Mouse (Mus musculus) stomach, embryonic 16.5 days (tissue): ENCODE results near the gene Pml. TPM values are rescaled to one million over a fixed set of nuclear protein-coding genes. Genes with fewer than 3 reads are reported as not detected.
A peak's percentile ranks its signal among the peaks of the same experiment; 100 is the strongest.

ENCODE experiments used
- ATAC-seq: fragments of 200-750 bp; cut with Nextera tagmentation; 2 replicates; pipeline ENCODE4 v1.8.0; 2017; ENCODE audit warnings: moderate number of reproducible peaks, moderate TSS enrichment; ENCODE audit not compliant: insufficient read depth, low FRiP score
- H3K27ac ChIP-seq: fragments of 300-500 bp; sonication (generic); 2 replicates; pipeline ENCODE4 v1.5.1; 2014; ENCODE audit warnings: low read length
- H3K27me3 ChIP-seq: fragments of 300-500 bp; sonication (generic); 2 replicates; pipeline ENCODE4 v1.6.1; 2014; ENCODE audit warnings: low read length, control low read depth, mixed read lengths; ENCODE audit not compliant: control insufficient read depth, insufficient read depth
- H3K36me3 ChIP-seq: fragments of 300-500 bp; sonication (generic); 2 replicates; pipeline ENCODE4 v1.6.1; 2014; ENCODE audit warnings: low read length; ENCODE audit not compliant: control insufficient read depth, insufficient read depth
- H3K4me1 ChIP-seq: fragments of 300-500 bp; sonication (generic); 2 replicates; pipeline ENCODE4 v1.6.1; 2014; ENCODE audit warnings: low read length, control low read depth, mixed read lengths; ENCODE audit not compliant: control insufficient read depth, insufficient read depth
- H3K4me2 ChIP-seq: fragments of 300-500 bp; sonication (generic); 2 replicates; pipeline ENCODE4 v1.6.1; 2014; ENCODE audit warnings: low read depth, low read length, mixed read lengths
- H3K4me3 ChIP-seq: fragments of 300-500 bp; sonication (generic); replicated peaks from 2 replicates; pipeline ENCODE4 v1.5.1; 2014; ENCODE audit warnings: mild to moderate bottlenecking, low read length
- H3K9ac ChIP-seq: fragments of 300-500 bp; sonication (generic); 2 replicates; pipeline ENCODE4 v1.6.1; 2014; ENCODE audit warnings: low read length
- H3K9me3 ChIP-seq: fragments of 300-500 bp; sonication (generic); replicated peaks from 2 replicates; pipeline ENCODE4 v1.6.1; 2016; ENCODE audit warnings: low read length, control low read depth; ENCODE audit not compliant: control insufficient read depth
- WGBS: fragments of 180-500 bp; shearing (Covaris S2); extraction: QIAGEN DNeasy Blood & Tissue Kit; methylation state at CpG from one replicate; pipeline ENCODE4 v1.1.7; 2014; 5-methylcytosine and 5-hydroxymethylcytosine counted together
- polyA plus RNA-seq: library from polyadenylated mRNA; unstranded; fragments of >200 nt; fragmentation: Nextera tagmentation; extraction: Ambion mirVana; gene quantifications from 2 replicates; pipeline ENCODE4 v1.2.1, GENCODE M21; 2015

Pml gene
- polyA plus RNA-seq, 1 experiment from 2014 or later = 17.9 TPM

DNA sequence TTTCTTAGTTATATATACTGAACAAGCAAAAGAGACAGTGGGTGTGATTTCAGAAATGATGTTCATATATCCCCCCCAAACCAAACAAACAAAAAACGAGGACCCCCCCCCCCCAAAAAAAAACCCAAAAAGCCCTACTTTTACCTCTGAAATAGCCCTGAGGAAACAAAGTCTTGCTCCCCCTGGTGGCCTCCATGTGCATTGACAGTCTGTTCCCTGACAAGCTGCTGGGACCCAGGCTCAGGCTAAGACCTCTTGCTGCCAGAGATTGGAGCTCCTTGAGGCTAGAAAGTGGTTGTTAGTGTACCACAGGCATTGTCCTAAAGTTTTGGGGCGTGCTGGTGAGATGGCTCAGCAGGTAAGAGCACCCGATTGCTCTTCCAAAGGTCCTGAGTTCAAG is 32.0 kb upstream of the Pml start:
- Histone ChIP-seq H3K36me3 (no peaks in the 10 kb centered on the region), H3K9me3 (no peaks in the 10 kb centered on the region), H3K4me3 (no peak overlapping the region), H3K27me3 (no peaks in the 10 kb centered on the region), H3K4me1 (peaks cover 3% of the 10 kb centered on the region; the same call in 1 of the 2 replicates), H3K27ac (no peak overlapping the region), H3K9ac (no peak overlapping the region), H3K4me2 (no peak overlapping the region)
- ATAC-seq = no peak
- WGBS = 56% methylated on average over 3 of the region's 3 CpGs

DNA sequence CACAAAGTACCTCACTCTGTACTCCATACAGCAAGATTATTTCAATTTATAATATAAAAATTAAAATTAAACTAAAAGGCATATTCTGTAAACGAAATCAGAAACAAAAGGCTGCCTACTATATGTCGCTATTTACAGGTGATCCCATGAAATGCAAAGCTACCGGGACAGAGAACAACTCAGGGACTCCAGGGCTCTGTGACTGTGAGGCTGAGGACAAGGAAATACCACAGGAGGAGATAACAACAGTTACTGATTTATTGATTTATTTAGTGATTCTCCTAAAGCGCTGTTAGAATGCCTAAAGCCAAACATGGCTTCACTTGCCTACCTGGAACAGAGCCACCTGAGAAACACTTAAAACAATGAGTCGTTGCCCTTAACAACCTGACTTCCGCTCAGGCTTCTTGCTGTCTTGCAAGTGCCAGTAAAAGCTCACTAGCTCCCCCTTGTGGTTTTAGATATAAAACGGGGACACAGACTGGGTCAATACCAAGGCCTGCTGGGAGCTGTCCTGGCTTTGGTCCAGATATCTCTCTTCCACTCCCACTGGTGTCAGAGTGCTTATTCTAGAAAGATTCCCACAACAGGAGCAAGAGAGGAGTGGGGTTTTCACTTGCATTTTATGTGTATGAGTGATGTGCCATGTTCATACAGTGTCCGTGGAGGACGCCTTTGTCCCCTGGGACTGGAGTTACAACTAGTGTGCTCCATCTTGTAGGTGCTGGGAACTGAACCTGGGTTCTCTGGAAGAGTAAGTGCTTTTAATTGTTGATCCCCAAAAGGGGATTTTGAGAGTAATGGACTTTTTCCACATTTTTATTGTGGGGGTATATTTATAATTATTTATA is 30.9 kb upstream of the Pml start:
- Histone ChIP-seq H3K9me3 (no peaks in the 10 kb centered on the region), H3K27me3 (no peaks in the 10 kb centered on the region), H3K36me3 (no peaks in the 10 kb centered on the region), H3K4me1 (peaks cover 7% of the 10 kb centered on the region), H3K4me2 (no peak overlapping the region), H3K9ac (no peak overlapping the region), H3K27ac (no peak overlapping the region), H3K4me3 (no peak overlapping the region)
- peak; percentile 58 for ATAC-seq
- WGBS = 38% methylated on average over 9 of the region's 9 CpGs

- no peak overlapping the region for H3K4me2 ChIP-seq
Observed at GRCm38 (mm10) chr9:58279780-58280179, 30.2 kb upstream of the Pml start.

DNA sequence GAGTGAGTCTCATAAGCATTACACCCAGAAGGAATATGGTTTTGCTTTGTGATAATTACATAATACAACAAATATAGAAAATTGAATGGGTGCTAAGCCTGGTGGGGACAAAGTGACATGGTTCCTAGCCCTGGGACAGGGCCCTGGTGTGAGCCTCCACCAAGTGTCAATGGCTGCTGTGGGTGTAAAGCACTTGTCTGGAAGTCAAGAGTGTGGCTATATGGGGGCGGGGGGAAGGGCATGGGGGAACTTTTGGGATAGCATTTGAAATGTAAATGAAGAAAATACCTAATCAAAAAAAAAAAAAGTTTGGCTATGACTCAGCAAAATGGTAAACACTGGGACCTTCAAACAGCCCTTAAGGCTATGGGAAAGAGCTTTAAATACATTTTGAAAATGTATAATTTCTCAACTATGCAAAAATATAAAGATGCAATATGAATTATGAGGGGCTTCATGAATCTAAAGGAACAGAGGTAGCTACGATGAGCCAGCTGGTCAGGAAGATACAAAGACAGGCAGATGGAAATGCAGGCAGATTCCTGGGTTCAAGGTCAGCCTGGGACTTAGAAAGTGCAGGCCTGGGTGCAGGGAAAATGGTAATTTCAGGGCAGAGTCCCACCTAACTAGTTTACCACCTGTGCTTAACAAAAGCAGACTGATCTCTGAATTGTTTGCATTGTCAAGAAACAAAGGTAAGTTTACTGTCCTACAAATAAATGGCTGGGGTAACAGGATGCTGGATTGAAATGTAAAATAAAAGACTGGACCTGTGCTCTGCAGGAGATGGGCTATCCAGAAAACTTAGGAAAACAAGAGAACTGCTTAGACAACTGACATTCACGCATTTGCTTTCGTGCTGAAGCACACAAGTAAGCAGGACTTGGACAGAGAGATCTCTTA is 29.5 kb upstream of the Pml start:
- H3K4me3 ChIP-seq = no peak overlapping the region
- no peaks in the 10 kb centered on the region for H3K36me3 ChIP-seq
- no peak overlapping the region for H3K9ac ChIP-seq
- H3K4me2 ChIP-seq = no peak overlapping the region
- peaks cover 18% of the 10 kb centered on the region for H3K4me1 ChIP-seq
- no peak for ATAC-seq
- 68% methylated on average over 4 of the region's 4 CpGs for WGBS
- no peaks in the 10 kb centered on the region for H3K27me3 ChIP-seq
- H3K9me3 ChIP-seq = no peaks in the 10 kb centered on the region
- no peak overlapping the region for H3K27ac ChIP-seq

More at GRCm38 (mm10) chr9:58279780-58280179, 30.2 kb upstream of the Pml start:
- H3K36me3 ChIP-seq = no peaks in the 10 kb centered on the region
- no peaks in the 10 kb centered on the region for H3K9me3 ChIP-seq
- no peaks in the 10 kb centered on the region for H3K27me3 ChIP-seq
- 47% methylated on average over 5 of the region's 5 CpGs for WGBS
- H3K27ac ChIP-seq = no peak overlapping the region
- H3K9ac ChIP-seq = no peak overlapping the region
- ATAC-seq = peak; percentile 61; the same call in 1 of the 2 replicates
- H3K4me1 ChIP-seq = peaks cover 14% of the 10 kb centered on the region
- no peak overlapping the region for H3K4me3 ChIP-seq

- H3K27me3 ChIP-seq = no peaks in the 10 kb centered on the region
- H3K27ac ChIP-seq = no peak overlapping the region
- H3K4me1 ChIP-seq = peaks cover 18% of the 10 kb centered on the region
- no peak for ATAC-seq
- no peak overlapping the region for H3K4me3 ChIP-seq
- no peak overlapping the region for H3K4me2 ChIP-seq
- H3K9ac ChIP-seq = no peak overlapping the region
- WGBS = 93% methylated on average over 4 of the region's 4 CpGs
- H3K9me3 ChIP-seq = no peaks in the 10 kb centered on the region
- H3K36me3 ChIP-seq = no peaks in the 10 kb centered on the region
Observed at GRCm38 (mm10) chr9:58278313-58278712, 28.7 kb upstream of the Pml start.

DNA sequence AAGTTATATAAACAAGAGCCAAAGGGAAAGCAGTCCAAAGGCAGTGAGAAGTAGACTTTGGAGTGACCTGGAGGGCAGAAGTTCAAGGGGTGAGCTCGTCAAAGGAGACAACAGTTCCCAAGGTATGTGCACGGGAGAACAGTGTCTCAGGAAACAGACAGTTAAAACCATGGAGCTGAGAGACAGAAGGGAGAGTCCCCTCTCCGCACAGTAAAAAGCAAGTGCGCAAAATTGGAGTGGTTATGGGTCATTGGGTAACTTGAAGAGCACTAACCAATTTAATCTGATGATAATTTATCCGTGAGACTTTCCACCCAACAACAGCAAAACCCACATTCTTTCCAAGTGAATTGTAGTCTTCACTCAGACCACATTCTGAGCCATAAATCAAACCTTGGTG is 26.8 kb upstream of the Pml start:
- Histone ChIP-seq H3K27me3 (no peaks in the 10 kb centered on the region), H3K4me3 (no peak overlapping the region), H3K4me2 (no peak overlapping the region), H3K27ac (no peak overlapping the region), H3K4me1 (peaks cover 18% of the 10 kb centered on the region), H3K9ac (no peak overlapping the region), H3K36me3 (no peaks in the 10 kb centered on the region), H3K9me3 (no peaks in the 10 kb centered on the region)
- ATAC-seq = no peak
- 68% methylated on average over 5 of the region's 5 CpGs for WGBS

DNA sequence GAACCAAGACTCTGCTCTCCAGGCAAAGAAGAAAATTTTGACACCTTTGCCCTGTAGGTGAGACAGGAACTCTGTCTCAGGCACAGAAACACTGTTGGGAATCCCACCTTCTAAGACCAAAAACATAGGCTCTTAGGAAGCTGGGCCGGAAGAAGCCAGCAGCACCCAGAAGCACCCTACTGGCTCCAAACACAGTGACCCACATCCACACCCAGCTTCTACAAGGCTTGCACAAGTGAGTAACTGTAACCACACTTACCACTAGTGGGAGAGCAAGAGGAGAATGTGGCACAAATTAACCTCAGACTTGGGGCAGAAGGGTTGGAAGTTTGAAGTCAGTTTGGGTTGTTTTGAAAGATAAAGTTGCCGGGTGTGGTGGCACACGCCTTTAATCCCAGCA is 26.2 kb upstream of the Pml start:
- H3K9ac ChIP-seq = no peak overlapping the region
- WGBS = 75% methylated on average over 3 of the region's 3 CpGs
- no peak for ATAC-seq

DNA sequence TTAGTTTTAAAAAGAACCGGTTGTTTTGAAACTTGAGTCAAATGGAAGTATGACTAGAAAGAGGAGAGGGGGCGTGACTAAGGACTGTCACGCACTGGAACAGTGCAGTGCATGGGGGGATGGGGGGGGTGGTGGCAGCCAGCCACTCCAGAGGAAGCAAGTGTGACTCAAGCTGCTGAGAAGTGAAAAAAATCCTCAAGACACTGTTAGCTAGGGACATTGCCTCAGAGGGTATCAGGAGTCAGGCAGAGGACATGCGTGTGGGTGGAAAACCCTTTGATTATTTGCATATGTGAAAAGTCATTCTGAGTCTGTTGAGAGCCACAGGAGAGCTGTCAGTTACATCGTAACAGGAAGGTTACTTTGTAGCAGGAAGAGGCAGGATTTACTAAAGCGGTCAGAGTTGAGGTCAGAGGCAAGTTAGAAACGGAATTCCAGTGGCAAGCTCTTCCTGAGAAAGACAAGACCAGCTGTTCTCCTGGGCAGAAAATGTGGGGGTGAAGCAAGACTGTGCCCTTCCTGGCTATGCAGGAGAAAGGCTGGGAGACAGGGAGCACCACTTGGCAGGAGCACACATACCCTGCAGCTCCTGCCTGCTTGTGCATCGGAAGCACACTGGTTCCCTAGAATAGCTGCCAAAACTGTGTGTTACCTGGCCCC is 25.7 kb upstream of the Pml start:
- H3K4me3 ChIP-seq = no peak overlapping the region
- peak overlapping the region; percentile 83 for H3K27ac ChIP-seq
- H3K4me1 ChIP-seq = peaks cover 16% of the 10 kb centered on the region
- H3K36me3 ChIP-seq = no peaks in the 10 kb centered on the region
- H3K9ac ChIP-seq = peak overlapping the region; percentile 51; the same call in 1 of the 2 replicates
- H3K9me3 ChIP-seq = no peaks in the 10 kb centered on the region
- peak; percentile 87 for ATAC-seq
- H3K27me3 ChIP-seq = no peaks in the 10 kb centered on the region
- WGBS = 18% methylated on average over 8 of the region's 8 CpGs
- H3K4me2 ChIP-seq = peak overlapping the region; percentile 31

More for the DNA sequence above, 26.2 kb upstream of the Pml start:
- H3K4me3 ChIP-seq = no peak overlapping the region
- peak overlapping the region; percentile 83 for H3K27ac ChIP-seq
- no peaks in the 10 kb centered on the region for H3K36me3 ChIP-seq
- no peaks in the 10 kb centered on the region for H3K9me3 ChIP-seq
- H3K27me3 ChIP-seq = no peaks in the 10 kb centered on the region
- H3K4me1 ChIP-seq = peaks cover 18% of the 10 kb centered on the region
- H3K4me2 ChIP-seq = peak overlapping the region; percentile 31
